Mouse (Mus musculus): ENCODE measurements around the gene Prss42. TPM values are rescaled to one million over a fixed set of nuclear protein-coding genes. Genes with fewer than 3 reads are reported as not detected.

Prss42 gene
- polyA plus RNA-seq (2015; fragmentation: Nextera tagmentation; extraction: Ambion mirVana), result 0.15 TPM in 1 of 2 replicates, not detected in the other

DNA sequence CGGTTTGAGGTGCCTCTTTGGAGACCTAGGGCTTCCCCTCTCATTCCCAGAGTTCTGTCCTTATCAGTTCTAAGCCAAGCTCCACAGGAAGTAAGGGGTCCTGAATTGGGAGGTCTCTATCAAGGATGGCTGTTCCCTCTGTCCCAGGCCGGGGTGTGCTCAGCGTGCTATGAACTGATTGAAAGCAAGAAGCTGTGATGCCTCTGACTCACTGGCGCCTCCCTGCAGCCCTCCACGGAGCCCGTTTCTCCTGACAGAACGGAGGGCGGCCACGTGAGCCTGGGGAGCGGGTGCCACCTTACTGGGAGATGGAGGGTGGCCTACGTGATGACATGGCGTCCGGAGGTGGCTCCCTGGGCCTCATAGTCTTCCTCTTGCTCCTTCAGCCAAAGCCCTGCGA is at the start of gene Prss42:
TSS of gene Prss42 (plus strand) at position 301 of the 400 bp plus-strand sequence.
- no peak within 1 kb of the TSS for H3K4me2 ChIP-seq (ENCODE audit: low read depth, low read length)
- H3K27me3 ChIP-seq (ENCODE audit: control insufficient read depth, insufficient read depth, low read length), result no peaks in the 10 kb centered on the region
- no peak within 1 kb of the TSS for H3K9ac ChIP-seq (ENCODE audit: low read length)
- 86% methylated on average over 14 of the region's 14 CpGs for WGBS
- no peaks in the 10 kb centered on the region for H3K4me1 ChIP-seq (ENCODE audit: control insufficient read depth, insufficient read depth, low read length)
- H3K4me3 ChIP-seq (ENCODE audit: low read length), result no peak within 1 kb of the TSS
- no peak within 1 kb of the TSS for H3K27ac ChIP-seq (ENCODE audit: low read length)
- ATAC-seq (replicated peaks; ENCODE audit: extremely low read depth, insufficient read depth, low FRiP score), result no peak
- no peaks in the 10 kb centered on the region for H3K36me3 ChIP-seq (ENCODE audit: control insufficient read depth, insufficient read depth)
- H3K9me3 ChIP-seq (replicated peaks; ENCODE audit: control insufficient read depth, low read length), result no peaks in the 10 kb centered on the region

DNA sequence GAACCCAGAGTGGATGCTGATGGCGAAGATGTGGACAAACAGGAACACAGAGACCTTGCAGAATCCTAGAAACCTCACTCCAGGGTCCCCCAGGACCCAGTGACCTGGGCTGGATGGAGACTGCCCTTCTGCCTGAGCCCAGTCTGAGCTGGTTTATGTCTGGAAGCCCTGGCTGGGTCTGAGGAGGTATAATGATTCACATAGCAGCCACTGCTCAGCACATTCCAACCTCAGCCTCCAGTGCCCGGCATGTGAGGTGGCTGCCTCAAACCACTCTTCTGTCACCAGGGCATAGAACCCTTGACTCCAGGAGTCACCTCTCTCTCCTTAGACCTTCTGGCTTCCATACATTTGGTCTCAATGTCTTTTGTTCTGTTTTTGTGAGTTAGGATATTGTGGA is 49.5 kb upstream of the Prss42 start:
- Histone ChIP-seq H3K36me3 (ENCODE audit: control insufficient read depth, insufficient read depth) (no peaks in the 10 kb centered on the region), H3K27ac (ENCODE audit: low read length) (no peak overlapping the region), H3K4me3 (ENCODE audit: low read length) (no peak overlapping the region), H3K4me1 (ENCODE audit: control insufficient read depth, insufficient read depth, low read length) (peaks cover 25% of the 10 kb centered on the region), H3K27me3 (ENCODE audit: control insufficient read depth, insufficient read depth, low read length) (peaks cover 12% of the 10 kb centered on the region), H3K9ac (ENCODE audit: low read length) (no peak overlapping the region), H3K9me3 (replicated peaks; ENCODE audit: control insufficient read depth, low read length) (no peaks in the 10 kb centered on the region), H3K4me2 (ENCODE audit: low read depth, low read length) (no peak overlapping the region)
- 61% methylated on average over 2 of the region's 2 CpGs for WGBS
- no peak for ATAC-seq (replicated peaks; ENCODE audit: extremely low read depth, insufficient read depth, low FRiP score)

DNA sequence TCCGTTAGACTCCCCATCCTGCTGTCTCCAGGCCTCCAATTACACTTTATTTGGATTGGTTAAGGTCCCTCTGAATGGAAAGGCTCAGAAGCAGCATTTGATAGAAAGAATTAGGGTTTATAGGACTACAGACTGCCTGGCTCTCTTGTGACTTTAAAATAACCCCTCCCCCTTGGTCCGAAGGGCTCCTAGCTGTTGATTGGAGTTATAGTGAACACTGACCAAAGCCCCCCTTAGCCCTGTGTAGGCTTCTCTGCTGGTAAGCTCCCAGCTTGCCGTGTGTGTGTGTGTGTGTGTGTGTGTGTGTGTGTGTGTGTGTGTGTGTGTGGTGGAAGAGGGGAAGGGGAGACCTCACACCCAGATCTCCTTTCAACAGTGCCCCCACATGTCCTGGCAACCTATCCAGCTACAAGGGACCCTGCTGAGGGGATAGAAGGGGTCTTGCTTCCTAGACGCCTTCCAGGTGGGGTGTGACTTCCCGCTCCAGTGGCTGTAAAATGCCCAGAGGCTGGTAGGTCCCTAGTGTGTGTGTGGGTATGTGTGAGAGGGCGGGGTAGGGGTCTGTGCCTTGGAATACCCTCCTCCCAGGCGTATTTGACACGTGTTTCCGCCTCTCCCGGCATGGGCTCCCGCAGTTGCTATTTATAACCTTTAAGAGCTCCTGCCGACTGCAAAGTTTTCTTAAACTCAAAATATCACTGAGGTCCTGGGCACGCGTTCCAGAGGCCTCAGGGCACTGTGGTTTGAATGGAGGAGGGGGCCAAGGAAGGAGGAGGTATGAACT is 47.4 kb upstream of the Prss42 start:
- 13% methylated on average over 14 of the region's 14 CpGs for WGBS
- Histone ChIP-seq H3K9ac (ENCODE audit: low read length) (peak overlapping the region; percentile 49), H3K36me3 (ENCODE audit: control insufficient read depth, insufficient read depth) (no peaks in the 10 kb centered on the region), H3K27me3 (ENCODE audit: control insufficient read depth, insufficient read depth, low read length) (no peaks in the 10 kb centered on the region), H3K4me3 (ENCODE audit: low read length) (no peak overlapping the region), H3K4me2 (ENCODE audit: low read depth, low read length) (peak overlapping the region; percentile 43), H3K9me3 (replicated peaks; ENCODE audit: control insufficient read depth, low read length) (no peaks in the 10 kb centered on the region), H3K4me1 (ENCODE audit: control insufficient read depth, insufficient read depth, low read length) (peaks cover 25% of the 10 kb centered on the region), H3K27ac (ENCODE audit: low read length) (peak overlapping the region; percentile 85)
- ATAC-seq (replicated peaks; ENCODE audit: extremely low read depth, insufficient read depth, low FRiP score), result peak; percentile 81

DNA sequence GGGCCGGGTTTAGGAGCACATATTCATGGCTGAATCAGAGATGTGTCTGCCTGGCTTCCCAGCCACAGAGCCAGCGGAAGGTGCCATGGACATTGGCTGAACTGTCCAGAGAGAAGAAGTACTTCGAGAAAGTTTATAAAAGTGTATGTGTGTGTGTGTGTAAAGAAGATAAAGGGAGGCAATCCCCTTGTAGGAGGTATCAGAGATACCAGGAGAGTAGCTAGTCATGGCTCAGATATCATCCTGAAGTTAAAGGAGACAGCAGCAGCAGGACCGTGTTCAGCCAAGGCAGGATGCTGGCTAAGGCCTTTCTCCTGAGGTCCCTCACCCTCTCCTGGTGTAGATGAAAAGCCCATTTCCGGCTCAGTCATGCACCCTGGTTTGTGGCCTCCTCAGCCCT is 46.6 kb upstream of the Prss42 start:
- H3K27ac ChIP-seq (ENCODE audit: low read length), result peak overlapping the region; percentile 85
- H3K9me3 ChIP-seq (replicated peaks; ENCODE audit: control insufficient read depth, low read length), result no peaks in the 10 kb centered on the region
- no peaks in the 10 kb centered on the region for H3K27me3 ChIP-seq (ENCODE audit: control insufficient read depth, insufficient read depth, low read length)
- H3K9ac ChIP-seq (ENCODE audit: low read length), result no peak overlapping the region; the same call in 1 of the 2 replicates
- peak overlapping the region; percentile 43 for H3K4me2 ChIP-seq (ENCODE audit: low read depth, low read length)
- 57% methylated on average over 5 of the region's 5 CpGs for WGBS
- ATAC-seq (replicated peaks; ENCODE audit: extremely low read depth, insufficient read depth, low FRiP score), result no peak
- H3K36me3 ChIP-seq (ENCODE audit: control insufficient read depth, insufficient read depth), result no peaks in the 10 kb centered on the region
- no peak overlapping the region for H3K4me3 ChIP-seq (ENCODE audit: low read length)
- peaks cover 20% of the 10 kb centered on the region for H3K4me1 ChIP-seq (ENCODE audit: control insufficient read depth, insufficient read depth, low read length)

DNA sequence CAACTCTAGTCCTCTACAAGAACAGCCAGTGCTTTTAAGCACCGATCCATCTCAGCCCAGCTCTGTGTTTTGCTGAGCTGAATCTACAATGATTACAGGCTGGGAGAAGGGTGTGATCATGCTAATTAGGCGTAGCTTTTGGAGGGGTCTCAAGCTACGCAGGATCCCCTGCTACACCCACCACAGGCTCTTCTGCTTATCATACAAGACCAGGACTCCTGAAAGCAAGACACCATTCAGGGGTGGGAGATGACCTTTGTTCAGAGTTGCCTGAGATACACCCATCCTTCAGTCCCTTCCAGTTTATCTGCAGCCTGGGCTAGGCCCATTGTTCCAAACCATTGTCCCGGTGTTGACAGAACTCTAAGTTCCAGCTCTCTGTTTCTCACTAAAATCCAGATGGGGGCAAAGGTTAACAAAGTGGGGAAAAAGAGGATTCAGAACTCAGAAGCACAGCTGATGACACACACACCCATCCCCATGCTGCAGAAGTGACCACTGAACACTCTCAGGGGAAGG is 45.0 kb upstream of the Prss42 start:
- no peaks in the 10 kb centered on the region for H3K36me3 ChIP-seq (ENCODE audit: control insufficient read depth, insufficient read depth)
- H3K27me3 ChIP-seq (ENCODE audit: control insufficient read depth, insufficient read depth, low read length), result no peaks in the 10 kb centered on the region
- no peak overlapping the region for H3K9ac ChIP-seq (ENCODE audit: low read length)
- no peak overlapping the region for H3K27ac ChIP-seq (ENCODE audit: low read length)
- H3K9me3 ChIP-seq (replicated peaks; ENCODE audit: control insufficient read depth, low read length), result no peaks in the 10 kb centered on the region
- no peak for ATAC-seq (replicated peaks; ENCODE audit: extremely low read depth, insufficient read depth, low FRiP score)
- H3K4me1 ChIP-seq (ENCODE audit: control insufficient read depth, insufficient read depth, low read length), result peaks cover 19% of the 10 kb centered on the region
- WGBS, result 78% methylated on average over 4 of the region's 4 CpGs
- no peak overlapping the region for H3K4me3 ChIP-seq (ENCODE audit: low read length)
- H3K4me2 ChIP-seq (ENCODE audit: low read depth, low read length), result no peak overlapping the region

GRCm38 (mm10) chr9:110753773-110754172 is 44.2 kb upstream of the Prss42 start:
- Histone ChIP-seq H3K4me2 (ENCODE audit: low read depth, low read length) (no peak overlapping the region), H3K27ac (ENCODE audit: low read length) (no peak overlapping the region), H3K9ac (ENCODE audit: low read length) (no peak overlapping the region), H3K4me3 (ENCODE audit: low read length) (no peak overlapping the region), H3K27me3 (ENCODE audit: control insufficient read depth, insufficient read depth, low read length) (no peaks in the 10 kb centered on the region), H3K36me3 (ENCODE audit: control insufficient read depth, insufficient read depth) (no peaks in the 10 kb centered on the region), H3K4me1 (ENCODE audit: control insufficient read depth, insufficient read depth, low read length) (peaks cover 23% of the 10 kb centered on the region), H3K9me3 (replicated peaks; ENCODE audit: control insufficient read depth, low read length) (no peaks in the 10 kb centered on the region)
- WGBS, result 66% methylated on average over 4 of the region's 4 CpGs
- no peak; the same call in 1 of the 2 replicates for ATAC-seq (replicated peaks; ENCODE audit: extremely low read depth, insufficient read depth, low FRiP score)

- no peak for ATAC-seq (replicated peaks; ENCODE audit: extremely low read depth, insufficient read depth, low FRiP score)
- H3K9me3 ChIP-seq (replicated peaks; ENCODE audit: control insufficient read depth, low read length), result no peaks in the 10 kb centered on the region
- H3K9ac ChIP-seq (ENCODE audit: low read length), result no peak overlapping the region
- H3K4me1 ChIP-seq (ENCODE audit: control insufficient read depth, insufficient read depth, low read length), result peaks cover 17% of the 10 kb centered on the region
- no peak overlapping the region for H3K27ac ChIP-seq (ENCODE audit: low read length)
- H3K4me2 ChIP-seq (ENCODE audit: low read depth, low read length), result no peak overlapping the region
- 72% methylated on average over 5 of the region's 5 CpGs for WGBS
- H3K4me3 ChIP-seq (ENCODE audit: low read length), result no peak overlapping the region
- no peaks in the 10 kb centered on the region for H3K27me3 ChIP-seq (ENCODE audit: control insufficient read depth, insufficient read depth, low read length)
- H3K36me3 ChIP-seq (ENCODE audit: control insufficient read depth, insufficient read depth), result no peaks in the 10 kb centered on the region
These were observed 40.1 kb upstream of the Prss42 start for GRCm38 (mm10) chr9:110757816-110758215.

GRCm38 (mm10) chr9:110758605-110759004 is 39.4 kb upstream of the Prss42 start:
- H3K4me1 ChIP-seq (ENCODE audit: control insufficient read depth, insufficient read depth, low read length), result peaks cover 17% of the 10 kb centered on the region
- H3K36me3 ChIP-seq (ENCODE audit: control insufficient read depth, insufficient read depth), result no peaks in the 10 kb centered on the region
- H3K9ac ChIP-seq (ENCODE audit: low read length), result no peak overlapping the region
- H3K9me3 ChIP-seq (replicated peaks; ENCODE audit: control insufficient read depth, low read length), result no peaks in the 10 kb centered on the region
- H3K27me3 ChIP-seq (ENCODE audit: control insufficient read depth, insufficient read depth, low read length), result no peaks in the 10 kb centered on the region
- no peak for ATAC-seq (replicated peaks; ENCODE audit: extremely low read depth, insufficient read depth, low FRiP score)
- 46% methylated on average over 8 of the region's 8 CpGs for WGBS
- H3K4me3 ChIP-seq (ENCODE audit: low read length), result no peak overlapping the region
- H3K4me2 ChIP-seq (ENCODE audit: low read depth, low read length), result no peak overlapping the region
- H3K27ac ChIP-seq (ENCODE audit: low read length), result no peak overlapping the region

- H3K27me3 ChIP-seq (ENCODE audit: control insufficient read depth, insufficient read depth, low read length), result no peaks in the 10 kb centered on the region
- ATAC-seq (replicated peaks; ENCODE audit: extremely low read depth, insufficient read depth, low FRiP score), result no peak
These were observed 38.7 kb upstream of the Prss42 start for GRCm38 (mm10) chr9:110759265-110759664.

More at GRCm38 (mm10) chr9:110759265-110759664, 38.7 kb upstream of the Prss42 start:
- Histone ChIP-seq H3K4me2 (ENCODE audit: low read depth, low read length) (no peak overlapping the region), H3K4me1 (ENCODE audit: control insufficient read depth, insufficient read depth, low read length) (peaks cover 17% of the 10 kb centered on the region), H3K9ac (ENCODE audit: low read length) (no peak overlapping the region), H3K4me3 (ENCODE audit: low read length) (no peak overlapping the region), H3K9me3 (replicated peaks; ENCODE audit: control insufficient read depth, low read length) (no peaks in the 10 kb centered on the region), H3K27ac (ENCODE audit: low read length) (no peak overlapping the region), H3K36me3 (ENCODE audit: control insufficient read depth, insufficient read depth) (no peaks in the 10 kb centered on the region)
- 39% methylated on average over 2 of the region's 2 CpGs for WGBS

Measured in heart, embryonic 16.5 days (tissue).